Mouse (Mus musculus): Measurements from ENCODE around the gene Lhfpl2. TPM values are rescaled to one million over a fixed set of nuclear protein-coding genes. Genes with fewer than 3 reads are reported as not detected.

Lhfpl2 gene
- polyA plus RNA-seq, 1 experiment: 22.5 TPM

DNA sequence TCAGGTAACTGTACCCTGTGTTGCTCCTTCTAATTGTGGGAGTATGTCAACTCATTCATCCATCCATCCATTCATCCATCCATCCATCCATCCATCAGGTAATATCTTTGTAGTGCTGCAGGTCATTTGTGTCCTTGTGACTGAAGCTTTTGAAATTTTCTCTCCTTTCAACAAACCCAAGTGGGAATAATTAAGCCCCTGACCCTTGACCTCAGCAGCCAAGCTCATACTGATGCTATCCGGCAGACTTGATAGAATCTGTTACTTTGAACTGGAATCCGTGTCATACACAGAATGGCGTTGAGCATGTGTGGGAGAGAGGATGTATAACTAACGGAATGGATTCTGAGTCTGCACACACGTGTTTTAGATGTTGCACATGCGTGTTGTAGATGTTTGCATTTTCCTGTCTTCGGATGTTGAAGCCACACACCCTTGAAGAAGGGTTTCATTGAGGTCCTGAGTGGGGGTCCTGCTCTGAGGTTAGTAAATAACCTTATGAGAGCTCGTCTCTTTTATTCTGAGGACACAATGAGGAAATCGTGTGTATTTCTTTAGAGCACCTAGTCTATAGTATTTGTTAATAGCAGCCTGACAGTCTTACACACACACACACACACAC lies 3.8 kb downstream of the Lhfpl2 start:
- H3K4me1 ChIP-seq (ENCODE audit: control insufficient read depth, insufficient read depth, low read length): peaks cover 4% of the 10 kb centered on the region
- no peak overlapping the region for H3K4me3 ChIP-seq (replicated peaks; ENCODE audit: insufficient read depth, low read depth, low read length)
- 84% methylated on average over 9 of the region's 9 CpGs for whole genome bisulfite sequencing
- no peak overlapping the region for H3K27ac ChIP-seq (ENCODE audit: insufficient read depth, low read length)
- DNase-seq: no peak
- TF ChIP-seq POLR2A (IDR thresholded peaks at IDR 0.05; ENCODE audit: borderline replicate concordance, insufficient read depth, low read length) (no peak), CTCF (IDR thresholded peaks at IDR 0.05; ENCODE audit: borderline replicate concordance, insufficient read depth, low read depth, low read length) (no peak)
- peaks cover 10% of the 10 kb centered on the region; the same call in 1 of the 2 replicates for H3K27me3 ChIP-seq (ENCODE audit: control insufficient read depth, insufficient read depth, low read length)

DNA sequence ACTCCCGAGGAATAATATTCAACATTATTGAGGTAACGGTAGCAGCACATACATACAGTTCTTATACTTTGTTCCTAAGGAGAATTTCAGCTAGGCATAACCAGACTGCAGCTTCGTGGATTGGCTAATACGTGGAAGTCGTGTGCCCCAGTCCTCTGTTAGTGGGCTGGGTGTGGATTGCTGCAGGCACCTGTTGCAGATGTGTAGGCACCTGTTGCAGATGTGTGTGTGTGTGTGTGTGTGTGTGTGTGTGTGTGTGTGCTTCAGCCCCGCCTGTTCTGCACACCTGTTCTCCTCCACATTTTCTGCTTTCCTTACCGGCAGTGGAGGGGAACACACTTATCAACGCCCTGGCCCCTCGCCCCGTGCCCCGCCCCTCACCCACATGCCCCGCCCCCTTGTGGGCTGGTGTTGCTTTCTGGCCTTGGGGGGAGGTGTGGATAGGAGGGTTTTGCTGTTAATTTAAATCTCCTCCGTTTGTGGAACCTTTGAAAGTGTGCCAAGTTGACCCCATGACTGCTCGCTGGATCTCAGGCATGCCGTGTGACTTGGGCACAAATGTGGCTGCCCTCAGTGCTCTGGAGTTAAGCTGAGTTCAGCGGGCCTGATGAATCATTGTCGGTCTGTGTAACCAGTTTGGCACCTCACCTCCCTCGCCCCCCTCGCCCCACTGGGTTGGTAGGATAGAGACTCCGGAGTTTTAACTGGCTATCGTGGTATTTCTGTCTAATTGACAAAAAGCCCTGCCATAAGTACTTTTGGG lies 4.9 kb downstream of the Lhfpl2 start:
- peaks cover 7% of the 10 kb centered on the region; the same call in 1 of the 2 replicates for H3K27me3 ChIP-seq (ENCODE audit: control insufficient read depth, insufficient read depth, low read length)
- TF ChIP-seq CTCF (IDR thresholded peaks at IDR 0.05; ENCODE audit: borderline replicate concordance, insufficient read depth, low read depth, low read length) (no peak), POLR2A (IDR thresholded peaks at IDR 0.05; ENCODE audit: borderline replicate concordance, insufficient read depth, low read length) (no peak)
- no peak for DNase-seq
- peaks cover 4% of the 10 kb centered on the region for H3K4me1 ChIP-seq (ENCODE audit: control insufficient read depth, insufficient read depth, low read length)
- H3K27ac ChIP-seq (ENCODE audit: insufficient read depth, low read length): no peak overlapping the region
- 26% methylated on average over 21 of the region's 21 CpGs for WGBS
- no peak overlapping the region for H3K4me3 ChIP-seq (replicated peaks; ENCODE audit: insufficient read depth, low read depth, low read length)

GRCm38 (mm10) chr13:94063156-94063555 lies 5.6 kb downstream of the Lhfpl2 start:
- H3K27me3 ChIP-seq (ENCODE audit: control insufficient read depth, insufficient read depth, low read length): peaks cover 1% of the 10 kb centered on the region; the same call in 1 of the 2 replicates
- no peak overlapping the region for H3K4me3 ChIP-seq (replicated peaks; ENCODE audit: insufficient read depth, low read depth, low read length)
- 70% methylated on average over 8 of the region's 8 CpGs for WGBS
- TF ChIP-seq CTCF (IDR thresholded peaks at IDR 0.05; ENCODE audit: borderline replicate concordance, insufficient read depth, low read depth, low read length) (no peak), POLR2A (IDR thresholded peaks at IDR 0.05; ENCODE audit: borderline replicate concordance, insufficient read depth, low read length) (no peak)
- no peak overlapping the region for H3K27ac ChIP-seq (ENCODE audit: insufficient read depth, low read length)
- peaks cover under 1% of the 10 kb centered on the region; the same call in 1 of the 2 replicates for H3K4me1 ChIP-seq (ENCODE audit: control insufficient read depth, insufficient read depth, low read length)
- no peak for DNase-seq

DNA sequence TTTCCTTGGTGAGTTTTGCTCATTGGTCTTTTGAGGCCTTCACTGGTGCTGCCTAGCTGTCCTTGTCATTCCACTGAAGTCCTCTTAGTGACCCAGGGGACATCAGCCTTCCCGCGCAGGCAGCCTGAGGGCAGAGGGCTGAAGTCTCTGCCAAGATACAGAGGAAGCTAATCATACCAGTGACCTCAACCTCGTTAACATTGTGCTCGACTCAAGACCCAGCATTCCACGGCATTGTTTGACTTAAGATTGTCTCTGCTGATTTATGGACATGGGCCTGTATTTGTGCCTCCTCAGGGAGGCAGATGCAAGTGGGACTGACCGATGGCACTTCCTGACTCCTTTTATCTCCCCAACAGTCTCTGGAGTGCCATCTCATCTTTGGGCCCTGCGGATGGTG lies 7.0 kb downstream of the Lhfpl2 start:
- no peak overlapping the region for H3K4me3 ChIP-seq (replicated peaks; ENCODE audit: insufficient read depth, low read depth, low read length)
- no peaks in the 10 kb centered on the region for H3K27me3 ChIP-seq (ENCODE audit: control insufficient read depth, insufficient read depth, low read length)
- no peak for DNase-seq
- TF ChIP-seq CTCF (IDR thresholded peaks at IDR 0.05; ENCODE audit: borderline replicate concordance, insufficient read depth, low read depth, low read length) (no peak), POLR2A (IDR thresholded peaks at IDR 0.05; ENCODE audit: borderline replicate concordance, insufficient read depth, low read length) (no peak)
- H3K4me1 ChIP-seq (ENCODE audit: control insufficient read depth, insufficient read depth, low read length): no peaks in the 10 kb centered on the region
- no peak overlapping the region for H3K27ac ChIP-seq (ENCODE audit: insufficient read depth, low read length)
- WGBS: 80% methylated on average over 7 of the region's 7 CpGs

GRCm38 (mm10) chr13:94065276-94066050 lies 7.9 kb downstream of the Lhfpl2 start:
- no peak overlapping the region for H3K27ac ChIP-seq (ENCODE audit: insufficient read depth, low read length)
- H3K4me3 ChIP-seq (replicated peaks; ENCODE audit: insufficient read depth, low read depth, low read length): no peak overlapping the region
- WGBS: 61% methylated on average over 11 of the region's 11 CpGs
- no peak for DNase-seq
- TF ChIP-seq POLR2A (IDR thresholded peaks at IDR 0.05; ENCODE audit: borderline replicate concordance, insufficient read depth, low read length) (no peak), CTCF (IDR thresholded peaks at IDR 0.05; ENCODE audit: borderline replicate concordance, insufficient read depth, low read depth, low read length) (no peak)
- H3K27me3 ChIP-seq (ENCODE audit: control insufficient read depth, insufficient read depth, low read length): no peaks in the 10 kb centered on the region
- no peaks in the 10 kb centered on the region for H3K4me1 ChIP-seq (ENCODE audit: control insufficient read depth, insufficient read depth, low read length)

DNA sequence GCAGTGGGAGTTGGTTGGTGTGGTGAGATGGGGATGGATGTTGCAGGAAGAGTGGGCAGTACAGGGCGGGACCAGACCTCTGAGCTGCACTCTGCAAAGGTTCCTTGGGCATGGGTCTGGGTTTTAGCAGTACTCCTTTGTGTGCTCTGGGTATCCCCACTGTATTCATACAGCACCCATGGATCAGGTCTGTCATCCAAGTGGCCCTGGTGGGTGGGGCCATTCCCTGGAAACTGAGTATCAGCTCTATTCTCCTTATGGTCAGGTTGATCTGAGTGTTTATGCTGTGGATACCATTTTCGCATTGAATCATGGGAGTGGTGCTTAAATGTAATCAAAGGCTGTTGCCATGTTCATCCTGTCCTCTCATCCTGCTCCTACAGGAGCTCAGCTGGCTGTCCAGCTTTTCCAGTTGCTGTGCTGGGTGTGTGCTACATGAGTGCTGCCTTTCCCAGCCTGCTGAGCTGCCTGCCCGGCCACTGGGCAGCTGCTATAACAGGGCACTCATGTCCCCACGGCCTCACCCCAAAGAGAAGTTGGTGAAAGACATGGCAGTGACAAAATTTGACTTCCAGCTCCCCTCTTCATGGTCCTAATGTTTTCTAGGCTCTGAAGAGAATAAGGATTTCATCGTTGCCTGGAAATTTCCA lies 9.2 kb downstream of the Lhfpl2 start:
- DNase-seq: no peak
- no peak overlapping the region for H3K4me3 ChIP-seq (replicated peaks; ENCODE audit: insufficient read depth, low read depth, low read length)
- H3K27ac ChIP-seq (ENCODE audit: insufficient read depth, low read length): no peak overlapping the region
- TF ChIP-seq CTCF (IDR thresholded peaks at IDR 0.05; ENCODE audit: borderline replicate concordance, insufficient read depth, low read depth, low read length): no peak
- TF ChIP-seq POLR2A (IDR thresholded peaks at IDR 0.05; ENCODE audit: borderline replicate concordance, insufficient read depth, low read length): no peak
- no peaks in the 10 kb centered on the region for H3K4me1 ChIP-seq (ENCODE audit: control insufficient read depth, insufficient read depth, low read length)
- H3K27me3 ChIP-seq (ENCODE audit: control insufficient read depth, insufficient read depth, low read length): no peaks in the 10 kb centered on the region
- 98% methylated on average over 5 of the region's 5 CpGs for WGBS

GRCm38 (mm10) chr13:94068308-94068707 lies 10.7 kb downstream of the Lhfpl2 start:
- no peak for DNase-seq
- 98% methylated on average over 1 of the region's 1 CpGs for WGBS
- H3K27ac ChIP-seq (ENCODE audit: insufficient read depth, low read length): no peak overlapping the region
- no peaks in the 10 kb centered on the region for H3K27me3 ChIP-seq (ENCODE audit: control insufficient read depth, insufficient read depth, low read length)
- H3K4me1 ChIP-seq (ENCODE audit: control insufficient read depth, insufficient read depth, low read length): no peaks in the 10 kb centered on the region
- no peak for TF ChIP-seq POLR2A (IDR thresholded peaks at IDR 0.05; ENCODE audit: borderline replicate concordance, insufficient read depth, low read length)
- TF ChIP-seq CTCF (IDR thresholded peaks at IDR 0.05; ENCODE audit: borderline replicate concordance, insufficient read depth, low read depth, low read length): no peak
- H3K4me3 ChIP-seq (replicated peaks; ENCODE audit: insufficient read depth, low read depth, low read length): no peak overlapping the region
